Comparison of ENCODE assay signal across 10 mouse cellular contexts in genomic region chr8:120250750-120251410, GRCm38 (mm10). TPM values are rescaled to one million over a fixed set of nuclear protein-coding genes. Genes with fewer than 3 reads are reported as not detected.
DNase-seq lines count a peak whose midpoint lies in the region; ATAC-seq and TF ChIP-seq lines count a peak whose summit lies in the region.
"Had no signal": no experiment of that assay in that cellular context is flagged by ENCODE, and none has a peak within 500 bp of the region (broad histone marks: within the 10 kb centered on the region; RNA-seq: fewer than 3 reads in every experiment).

No protein-coding gene starts in this region.

- H3K27ac ChIP-seq in gastrocnemius, adult 2 months = peak overlapping the region; percentile 94
- H3K27ac ChIP-seq in midbrain, embryonic 14.5 days (replicated peaks; ENCODE audit: low read depth, low read length) = peak overlapping the region; percentile 77
- H3K27ac ChIP-seq: liver, embryonic 15.5 days had no signal

- H3K27me3 ChIP-seq in midbrain, embryonic 14.5 days (ENCODE audit: control insufficient read depth, insufficient read depth, low read length) = no peaks in the 10 kb centered on the region
- H3K27me3 ChIP-seq: liver, embryonic 15.5 days had no signal

- H3K4me3 ChIP-seq in gastrocnemius, adult 2 months = peak overlapping the region; percentile 67
- no peak overlapping the region for H3K4me3 ChIP-seq in midbrain, embryonic 14.5 days (replicated peaks; ENCODE audit: low read depth, low read length)
- H3K4me3 ChIP-seq: liver, embryonic 15.5 days had no signal

- TF ChIP-seq CTCF in gastrocnemius, adult 2 months (IDR thresholded peaks at IDR 0.05) = no peak

- H3K4me1 ChIP-seq in midbrain, embryonic 14.5 days (ENCODE audit: control insufficient read depth, insufficient read depth, low read length) = peaks cover 15% of the 10 kb centered on the region
- H3K4me1 ChIP-seq: liver, embryonic 15.5 days had no signal

- H3K4me2 ChIP-seq in midbrain, embryonic 14.5 days (ENCODE audit: low read length) = peak overlapping the region; percentile 15; the same call in 1 of the 2 replicates
- H3K4me2 ChIP-seq: liver, embryonic 15.5 days had no signal

- DNase-seq in gastrocnemius, adult 2 months = peak; percentile 73
- no peak for DNase-seq in gastrocnemius, postnatal 10 days
- DNase-seq in right cerebral cortex, adult 18-20 months = peak; percentile 49
- no peak for DNase-seq in right cerebral cortex, postnatal 4 days
- peak; percentile 82 for DNase-seq in midbrain, embryonic 14.5 days
- no peak for DNase-seq in cerebellum, postnatal 36 days
- no peak for DNase-seq in frontal cortex, postnatal 10 days (ENCODE audit: low spot score in 2 of 2)
- DNase-seq in adrenal gland, postnatal 4 days (ENCODE audit: low spot score in 2 of 2) = no peak
- DNase-seq: cerebellum, adult 9-11 months had no signal

- 54% methylated on average over 16 of the region's 16 CpGs for WGBS in midbrain, embryonic 14.5 days

- 0 out of 2 replicates have a peak overlapping the region, but pooled peaks have one; percentile 10 for H3K9ac ChIP-seq in midbrain, embryonic 14.5 days (replicated peaks; ENCODE audit: low read length)
- H3K9ac ChIP-seq: liver, embryonic 15.5 days had no signal

- intact Hi-C loops in gastrocnemius, adult 2 months (cut with DNase I) = loop anchor here (2.0 kb wide), 1 partner anchor 20 kb away; no protein-coding TSS in a partner anchor

- no peaks in the 10 kb centered on the region for H3K36me3 ChIP-seq in midbrain, embryonic 14.5 days (ENCODE audit: control insufficient read depth, insufficient read depth, low read length)
- H3K36me3 ChIP-seq: liver, embryonic 15.5 days had no signal

- H3K9me3 ChIP-seq in midbrain, embryonic 14.5 days (ENCODE audit: control insufficient read depth, low read length) = no peaks in the 10 kb centered on the region
- H3K9me3 ChIP-seq: liver, embryonic 15.5 days had no signal

- no peak; the same call in 1 of the 2 replicates for ATAC-seq in midbrain, embryonic 14.5 days (ENCODE audit: low FRiP score, low TSS enrichment)

RNA-seq across cellular contexts. Expression of gene Gse1, which starts 22.6 kb away (rescaled TPM):
- 10 to 100 TPM; 26.5 to 37.3 TPM for total RNA-seq in gastrocnemius, adult 2 months (2021)
- 10 to 100 TPM; 25.5 to 38.6 TPM for total RNA-seq in gastrocnemius, postnatal 10 days (2021)
- polyA plus RNA-seq in midbrain, embryonic 14.5 days (2014; fragmentation: Nextera tagmentation; extraction: Ambion mirVana) = 28.6 and 29.0 TPM in 2 replicates
- 10 to 100 TPM; 58.1 to 60.7 TPM for total RNA-seq in adrenal gland, postnatal 4 days (2021)

Comparison
In these comparisons a context has a peak if more than half of its experiments do, and no peak if none do; other contexts are left out.
1. DNase-seq: peak in gastrocnemius, adult 2 months (single experiment), right cerebral cortex, adult 18-20 months (single experiment) and midbrain, embryonic 14.5 days (single experiment); none in gastrocnemius, postnatal 10 days (single experiment), right cerebral cortex, postnatal 4 days (single experiment), cerebellum, postnatal 36 days (0 of 2), frontal cortex, postnatal 10 days (0 of 2) and adrenal gland, postnatal 4 days (0 of 2).